Mouse (Mus musculus) forebrain, embryonic 16.5 days (tissue): ENCODE measurements around the gene Kif3a. TPM values are rescaled to one million over a fixed set of nuclear protein-coding genes. Genes with fewer than 3 reads are reported as not detected.
"Not testable (repeated sequence)": the region's sequence is repeated elsewhere in the genome, so short reads cannot be mapped to it uniquely, and the experiment has no call there.

Source experiments
- ATAC-seq: fragments of 200-750 bp; cut with Nextera tagmentation; 2 replicates; pipeline ENCODE4 v1.8.0; 2017; ENCODE audit warnings: mild to moderate bottlenecking, moderate library complexity
- H3K27ac ChIP-seq: fragments of 300-500 bp; sonication (generic); 2 replicates; pipeline ENCODE4 v1.5.1; 2014; ENCODE audit warnings: low read length, control low read depth
- H3K27me3 ChIP-seq: fragments of 300-500 bp; sonication (generic); replicated peaks from 2 replicates; pipeline ENCODE4 v1.6.1; 2014; ENCODE audit warnings: low read length; ENCODE audit not compliant: control insufficient read depth, insufficient read depth
- H3K36me3 ChIP-seq: fragments of 300-500 bp; sonication (generic); 2 replicates; pipeline ENCODE4 v1.6.1; 2014; ENCODE audit not compliant: control insufficient read depth, insufficient read depth
- H3K4me1 ChIP-seq: fragments of 300-500 bp; sonication (generic); replicated peaks from 2 replicates; pipeline ENCODE4 v1.6.1; 2014; ENCODE audit warnings: low read length; ENCODE audit not compliant: control insufficient read depth, insufficient read depth
- H3K4me2 ChIP-seq: fragments of 300-500 bp; sonication (generic); 2 replicates; pipeline ENCODE4 v1.6.1; 2014; ENCODE audit warnings: mild to moderate bottlenecking, low read length, control low read depth
- H3K4me3 ChIP-seq: fragments of 300-500 bp; sonication (generic); replicated peaks from 2 replicates; pipeline ENCODE4 v1.5.1; 2014; ENCODE audit warnings: mild to moderate bottlenecking, low read length, control low read depth
- H3K9ac ChIP-seq: fragments of 300-500 bp; sonication (generic); replicated peaks from 2 replicates; pipeline ENCODE4 v1.6.1; 2014; ENCODE audit warnings: low read depth, low read length, control low read depth
- H3K9me3 ChIP-seq: fragments of 300-500 bp; sonication (generic); 2 replicates; pipeline ENCODE4 v1.6.1; 2016; ENCODE audit warnings: low read length; ENCODE audit not compliant: control insufficient read depth
- WGBS: fragments of 180-500 bp; shearing (Covaris S2); extraction: QIAGEN DNeasy Blood & Tissue Kit; methylation state at CpG from one replicate; pipeline ENCODE4 v1.1.7; 2014; 5-methylcytosine and 5-hydroxymethylcytosine counted together
- polyA plus RNA-seq: library from polyadenylated mRNA; unstranded; fragments of >200 nt; fragmentation: Nextera tagmentation; extraction: Ambion mirVana; gene quantifications from 2 replicates; pipeline ENCODE4 v1.2.1, GENCODE M21; 2015

Gene Kif3a
- polyA plus RNA-seq, 1 experiment from 2014 or later = 295 TPM

DNA sequence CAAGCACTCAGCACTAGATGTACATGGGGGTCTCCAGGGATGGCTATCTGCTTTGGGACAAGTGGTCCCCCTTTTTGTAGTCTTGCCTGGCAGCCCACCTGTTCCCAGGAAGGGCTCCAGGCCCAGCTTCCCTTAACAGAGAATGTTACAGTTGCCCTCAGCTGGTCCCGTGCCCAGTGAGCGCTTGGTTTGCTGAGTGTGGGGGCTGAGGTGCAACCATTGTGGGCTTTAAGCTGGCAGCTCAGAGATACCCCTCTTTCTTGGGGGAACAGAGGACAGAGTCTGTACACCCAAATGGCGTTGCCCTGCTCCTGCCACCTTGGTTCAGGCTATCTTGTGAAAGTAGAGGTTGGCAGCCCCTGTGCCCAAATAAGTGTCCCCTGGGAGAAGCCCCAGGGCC, 26.8 kb upstream of the Kif3a start:
- Histone ChIP-seq H3K4me2 (no peak overlapping the region), H3K4me3 (no peak overlapping the region), H3K27me3 (no peaks in the 10 kb centered on the region), H3K4me1 (no peaks in the 10 kb centered on the region), H3K27ac (no peak overlapping the region), H3K36me3 (peaks cover 18% of the 10 kb centered on the region), H3K9me3 (no peaks in the 10 kb centered on the region), H3K9ac (no peak overlapping the region)
- ATAC-seq = no peak
- WGBS = 93% methylated on average over 3 of the region's 3 CpGs

DNA sequence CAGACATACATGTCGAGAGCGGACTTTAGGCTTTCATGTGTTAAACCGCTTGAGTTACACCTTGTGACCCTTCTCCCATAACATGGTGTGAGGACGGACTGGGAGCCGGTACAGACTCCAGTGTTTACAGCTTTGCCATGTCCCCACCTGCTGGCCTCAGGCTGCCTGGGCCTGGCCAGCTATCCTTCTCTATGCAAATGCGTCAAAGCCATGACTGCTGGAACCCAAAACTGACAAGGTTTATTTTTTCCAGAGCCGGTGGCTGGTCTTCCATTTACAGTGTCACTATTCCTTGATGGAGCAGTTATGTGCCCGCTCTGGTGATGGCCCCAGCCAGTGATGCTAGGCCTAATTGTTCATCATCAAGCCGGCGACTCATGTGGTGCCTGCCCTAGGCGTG, 26.0 kb upstream of the Kif3a start:
- Histone ChIP-seq H3K9ac (no peak overlapping the region), H3K9me3 (no peaks in the 10 kb centered on the region), H3K4me2 (no peak overlapping the region), H3K36me3 (peaks cover 12% of the 10 kb centered on the region), H3K27ac (no peak overlapping the region), H3K4me1 (no peaks in the 10 kb centered on the region), H3K27me3 (no peaks in the 10 kb centered on the region), H3K4me3 (no peak overlapping the region)
- WGBS = 80% methylated on average over 11 of the region's 11 CpGs
- ATAC-seq = no peak

DNA sequence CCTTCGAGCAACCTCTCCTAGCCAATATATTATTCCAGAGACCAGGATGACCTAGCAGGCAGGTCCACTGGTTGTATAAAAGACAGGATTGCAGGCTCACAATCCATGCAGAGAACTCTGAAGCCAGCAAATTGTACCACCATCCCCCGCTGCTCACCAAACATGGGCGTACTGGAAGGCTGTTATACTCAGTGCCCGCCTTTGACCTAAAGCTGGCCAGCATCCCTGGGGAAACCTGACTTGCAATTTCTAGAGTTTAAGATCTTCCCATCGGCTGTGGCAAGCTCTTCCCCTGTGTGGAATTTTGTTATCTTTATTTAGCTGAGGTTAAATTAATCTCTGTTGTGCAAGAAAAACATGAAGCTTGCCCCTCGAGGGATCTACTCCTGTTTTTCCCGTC, 24.2 kb upstream of the Kif3a start:
- H3K27me3 ChIP-seq = no peaks in the 10 kb centered on the region
- H3K36me3 ChIP-seq = peaks cover 3% of the 10 kb centered on the region; the same call in 1 of the 2 replicates
- no peak overlapping the region for H3K9ac ChIP-seq
- 82% methylated on average over 7 of the region's 7 CpGs for WGBS
- H3K27ac ChIP-seq = no peak overlapping the region
- H3K9me3 ChIP-seq = no peaks in the 10 kb centered on the region
- no peak overlapping the region for H3K4me2 ChIP-seq
- H3K4me1 ChIP-seq = 0 out of 2 replicates have a peak, but pooled peaks cover 2% of the 10 kb centered on the region
- no peak for ATAC-seq
- no peak overlapping the region for H3K4me3 ChIP-seq

DNA sequence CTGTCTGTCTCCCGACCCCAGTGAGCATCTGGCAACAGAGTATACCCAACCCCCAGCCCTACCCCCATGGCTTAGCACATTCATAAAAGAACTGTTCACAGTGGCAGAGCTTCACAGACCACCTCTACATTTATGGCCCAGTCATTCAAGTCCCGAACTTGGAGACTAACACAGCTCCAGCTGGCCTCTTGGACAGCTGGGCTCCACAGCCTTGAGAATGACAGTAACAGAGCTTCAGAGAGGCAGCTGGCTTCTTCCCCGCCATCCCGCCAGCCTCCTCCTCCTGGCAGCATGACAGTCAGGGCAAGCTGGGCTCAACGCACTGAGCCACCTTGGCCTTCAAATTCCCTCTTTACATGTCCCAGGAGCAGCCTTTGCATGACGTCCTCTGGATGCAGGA, 20.9 kb upstream of the Kif3a start:
- peak; percentile 15; the same call in 1 of the 2 replicates for ATAC-seq

DNA sequence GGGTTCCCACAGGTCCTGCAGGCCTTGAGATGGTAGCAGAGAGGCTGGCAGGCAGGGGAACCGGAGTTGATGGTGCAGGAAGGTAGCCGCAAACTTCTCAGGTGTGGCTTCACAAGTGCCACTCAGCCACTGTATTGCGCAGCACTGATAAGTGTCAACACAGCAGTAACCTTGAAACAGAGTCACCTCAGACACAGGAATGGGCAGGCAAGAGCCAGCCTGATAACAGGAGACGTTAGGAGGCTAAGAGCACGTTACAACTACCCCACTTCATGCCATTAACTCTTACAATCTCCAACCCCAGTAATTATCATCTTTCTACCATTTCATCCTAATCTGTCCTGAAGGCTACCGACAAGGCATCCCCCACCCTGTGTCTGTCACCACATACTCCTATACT, 19.6 kb upstream of the Kif3a start:
- no peak for ATAC-seq
- 92% methylated on average over 6 of the region's 6 CpGs for WGBS

More for the DNA sequence above, 20.9 kb upstream of the Kif3a start:
- Histone ChIP-seq H3K4me1 (0 out of 2 replicates have a peak, but pooled peaks cover 2% of the 10 kb centered on the region), H3K9me3 (no peaks in the 10 kb centered on the region), H3K27me3 (no peaks in the 10 kb centered on the region), H3K9ac (no peak overlapping the region), H3K4me2 (no peak overlapping the region), H3K27ac (no peak overlapping the region), H3K36me3 (no peaks in the 10 kb centered on the region), H3K4me3 (no peak overlapping the region)
- WGBS = 58% methylated on average over 6 of the region's 6 CpGs

DNA sequence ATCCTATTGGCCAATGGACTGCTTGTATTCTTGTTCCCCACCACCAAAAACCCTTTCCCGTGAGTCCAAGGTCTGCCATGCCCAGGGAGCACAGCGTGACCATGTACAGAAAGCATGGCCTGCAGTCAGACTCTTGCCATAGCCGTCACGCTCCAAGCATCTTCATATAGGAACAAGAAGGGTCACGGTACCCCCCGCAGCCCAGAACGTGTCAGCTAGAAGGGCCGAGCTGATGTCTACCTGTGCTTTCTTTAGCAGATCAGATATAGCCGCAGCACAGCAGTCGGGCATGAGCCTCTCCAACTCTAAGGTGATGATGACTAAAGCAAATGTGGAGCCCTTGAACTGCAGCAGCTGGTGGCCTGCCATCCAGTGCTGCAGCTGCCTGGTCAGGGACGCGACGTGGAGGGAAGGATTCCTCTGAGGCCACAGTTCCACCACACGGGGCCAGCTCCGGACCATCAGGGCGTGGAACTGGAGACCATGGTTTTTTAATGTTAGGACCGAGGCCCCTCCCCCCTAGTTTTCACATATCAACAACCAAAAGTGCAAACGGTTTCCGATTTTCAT, 19.1 kb upstream of the Kif3a start:
- no peaks in the 10 kb centered on the region for H3K36me3 ChIP-seq
- no peak overlapping the region for H3K27ac ChIP-seq
- WGBS = 88% methylated on average over 19 of the region's 19 CpGs
- H3K27me3 ChIP-seq = no peaks in the 10 kb centered on the region
- H3K4me1 ChIP-seq = 0 out of 2 replicates have a peak, but pooled peaks cover 2% of the 10 kb centered on the region
- no peaks in the 10 kb centered on the region for H3K9me3 ChIP-seq
- no peak overlapping the region for H3K9ac ChIP-seq
- ATAC-seq = no peak
- no peak overlapping the region for H3K4me2 ChIP-seq
- no peak overlapping the region for H3K4me3 ChIP-seq

More for the DNA sequence above, 19.6 kb upstream of the Kif3a start:
- no peak overlapping the region for H3K4me2 ChIP-seq
- no peaks in the 10 kb centered on the region for H3K27me3 ChIP-seq
- 0 out of 2 replicates have a peak, but pooled peaks cover 2% of the 10 kb centered on the region for H3K4me1 ChIP-seq
- H3K36me3 ChIP-seq = no peaks in the 10 kb centered on the region
- H3K27ac ChIP-seq = no peak overlapping the region
- H3K4me3 ChIP-seq = no peak overlapping the region
- no peak overlapping the region for H3K9ac ChIP-seq
- no peaks in the 10 kb centered on the region for H3K9me3 ChIP-seq

DNA sequence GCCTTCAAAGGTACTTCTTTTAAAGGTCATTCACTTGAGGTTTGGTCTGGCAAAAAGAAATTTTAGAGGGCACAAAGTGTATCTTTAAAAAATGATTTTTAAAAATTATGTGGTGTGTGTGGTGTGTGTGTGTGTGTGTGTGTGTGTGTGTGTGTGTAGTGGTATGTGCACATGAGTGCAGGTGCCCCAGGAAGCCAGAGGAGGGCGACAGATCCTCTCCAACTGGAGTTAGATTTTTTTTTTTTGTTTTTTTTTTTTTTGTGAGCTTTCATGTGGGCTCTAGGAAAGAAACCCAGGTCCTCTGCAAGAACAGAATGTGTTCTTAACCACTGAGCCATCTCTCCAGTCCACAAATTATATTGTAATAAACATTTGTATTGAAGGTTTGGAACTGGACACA, 16.5 kb upstream of the Kif3a start:
- Histone ChIP-seq H3K4me1 (0 out of 2 replicates have a peak, but pooled peaks cover 2% of the 10 kb centered on the region), H3K4me2 (no peak overlapping the region), H3K9me3 (no peaks in the 10 kb centered on the region), H3K4me3 (no peak overlapping the region), H3K36me3 (no peaks in the 10 kb centered on the region), H3K27ac (no peak overlapping the region), H3K27me3 (no peaks in the 10 kb centered on the region), H3K9ac (no peak overlapping the region)
- no peak for ATAC-seq
- 80% methylated on average over 1 of the region's 1 CpGs for WGBS

DNA sequence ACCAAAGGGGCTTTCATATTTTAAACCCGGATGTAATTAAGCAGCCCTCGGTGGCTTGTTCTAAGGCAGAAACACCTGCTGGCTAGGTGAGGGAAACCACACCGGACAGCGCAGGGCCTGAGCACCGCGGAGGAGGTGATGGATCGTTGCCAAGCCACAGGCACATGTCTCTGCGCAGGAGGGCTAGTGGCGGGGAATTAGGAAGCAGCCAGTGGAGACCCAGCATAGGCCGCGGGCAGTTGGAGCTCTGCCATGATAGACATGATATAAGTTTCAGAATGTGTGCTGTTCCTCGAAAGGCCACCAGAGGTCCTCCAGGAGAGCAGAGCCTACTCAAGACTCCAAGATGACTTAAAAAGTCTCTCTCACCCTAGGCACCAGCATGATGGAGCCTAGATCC, 15.4 kb upstream of the Kif3a start:
- 69% methylated on average over 12 of the region's 12 CpGs for WGBS
- Histone ChIP-seq H3K27me3 (no peaks in the 10 kb centered on the region), H3K4me3 (no peak overlapping the region), H3K36me3 (no peaks in the 10 kb centered on the region), H3K27ac (no peak overlapping the region), H3K4me2 (no peak overlapping the region), H3K4me1 (no peaks in the 10 kb centered on the region), H3K9me3 (no peaks in the 10 kb centered on the region), H3K9ac (no peak overlapping the region)
- no peak for ATAC-seq

DNA sequence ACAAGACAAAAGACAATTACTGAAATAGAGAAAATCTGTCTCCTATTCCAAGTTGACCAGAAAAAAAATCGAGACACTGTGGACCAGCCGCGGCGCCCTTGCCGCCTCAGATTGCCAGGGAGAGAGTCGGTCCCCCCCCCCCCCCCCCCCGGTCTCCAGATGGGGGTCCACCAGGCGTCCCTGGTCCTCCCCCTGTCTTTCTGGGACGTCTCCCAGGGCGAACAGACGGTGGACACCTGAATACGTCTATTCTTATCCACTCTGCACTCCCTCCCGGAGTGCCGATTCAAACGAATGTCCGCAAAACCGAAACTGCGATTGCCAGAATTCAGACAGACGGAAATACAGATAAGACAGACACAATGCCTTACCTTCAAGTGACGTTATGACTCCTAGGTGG, 10.7 kb upstream of the Kif3a start:
- not testable (repeated sequence) for H3K4me3 ChIP-seq, H3K36me3 ChIP-seq, H3K27ac ChIP-seq, H3K9ac ChIP-seq, H3K9me3 ChIP-seq, H3K4me1 ChIP-seq, ATAC-seq, H3K27me3 ChIP-seq, H3K4me2 ChIP-seq
- WGBS = 88% methylated on average over 10 of the region's 20 CpGs

DNA sequence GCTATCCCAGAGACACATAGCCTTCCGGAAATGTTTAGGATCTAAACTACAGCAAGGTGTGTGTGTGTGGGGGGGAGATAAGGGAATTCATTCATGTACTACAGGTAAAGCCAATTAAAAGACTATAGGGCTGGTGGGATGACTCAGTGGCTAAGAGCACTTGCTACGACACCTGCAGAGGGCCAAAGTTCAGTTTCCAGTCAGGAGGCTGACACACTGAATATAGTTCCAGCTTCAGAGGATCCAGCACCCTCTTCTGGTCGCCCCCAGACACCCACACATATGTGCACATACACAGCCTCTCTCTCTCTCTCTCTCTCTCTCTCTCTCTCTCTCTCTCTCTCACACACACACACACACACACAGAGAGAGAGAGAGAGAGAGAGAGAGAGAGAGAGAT, 9.2 kb upstream of the Kif3a start:
- not testable (repeated sequence) for H3K4me1 ChIP-seq, H3K27ac ChIP-seq, H3K4me3 ChIP-seq, ATAC-seq, H3K9me3 ChIP-seq, H3K4me2 ChIP-seq, H3K9ac ChIP-seq, H3K27me3 ChIP-seq, H3K36me3 ChIP-seq
- WGBS = 100% methylated on average over 1 of the region's 3 CpGs
